Mouse (Mus musculus) neural tube, embryonic 11.5 days (tissue): ENCODE data around the gene Atp11a. TPM values are rescaled to one million over a fixed set of nuclear protein-coding genes. Genes with fewer than 3 reads are reported as not detected.

Source experiments
- ATAC-seq: fragments of 200-750 bp; cut with Nextera tagmentation; 2 replicates; pipeline ENCODE4 v1.8.0; 2017; ENCODE audit warnings: moderate number of reproducible peaks, mild to moderate bottlenecking, moderate TSS enrichment, moderate library complexity; ENCODE audit not compliant: insufficient read depth, low FRiP score, low TSS enrichment
- DNase-seq: peaks from one replicate; pipeline ENCODE4 v3.0.0-alpha.2; 2015; ENCODE audit warnings: low spot score
- H3K27ac ChIP-seq: fragments of 300-500 bp; sonication (generic); 2 replicates; pipeline ENCODE4 v1.5.1; 2014; ENCODE audit warnings: low read depth, mild to moderate bottlenecking, low read length
- H3K27me3 ChIP-seq: fragments of 300-500 bp; sonication (generic); 2 replicates; pipeline ENCODE4 v1.6.1; 2014; ENCODE audit warnings: mild to moderate bottlenecking, low read length, mixed read lengths; ENCODE audit not compliant: control insufficient read depth, insufficient read depth
- H3K36me3 ChIP-seq: fragments of 300-500 bp; sonication (generic); 2 replicates; pipeline ENCODE4 v1.6.1; 2014; ENCODE audit warnings: mild to moderate bottlenecking, low read length, moderate library complexity, mixed read lengths; ENCODE audit not compliant: control insufficient read depth, insufficient read depth
- H3K4me1 ChIP-seq: fragments of 300-500 bp; sonication (generic); 2 replicates; pipeline ENCODE4 v1.6.1; 2014; ENCODE audit warnings: low read length, mixed read lengths; ENCODE audit not compliant: control insufficient read depth, insufficient read depth
- H3K4me2 ChIP-seq: fragments of 300-500 bp; sonication (generic); 2 replicates; pipeline ENCODE4 v1.6.1; 2014; ENCODE audit warnings: low read depth, mild to moderate bottlenecking, moderate library complexity
- H3K4me3 ChIP-seq: fragments of 300-500 bp; sonication (generic); 2 replicates; pipeline ENCODE4 v1.5.1; 2014; ENCODE audit warnings: low read depth, low read length
- H3K9ac ChIP-seq: fragments of 300-500 bp; sonication (generic); 2 replicates; pipeline ENCODE4 v1.6.1; 2014; ENCODE audit warnings: mild to moderate bottlenecking, low read length
- H3K9me3 ChIP-seq: fragments of 300-500 bp; sonication (generic); 2 replicates; pipeline ENCODE4 v1.6.1; 2016; ENCODE audit warnings: low read length; ENCODE audit not compliant: control insufficient read depth
- WGBS: fragments of 180-500 bp; shearing (Covaris S2); extraction: QIAGEN DNeasy Blood & Tissue Kit; methylation state at CpG from one replicate; pipeline ENCODE4 v1.1.7; 2014; 5-methylcytosine and 5-hydroxymethylcytosine counted together
- polyA plus RNA-seq: library from polyadenylated mRNA; unstranded; fragments of >200 nt; fragmentation: Nextera tagmentation; extraction: Ambion mirVana; gene quantifications from 2 replicates; pipeline ENCODE4 v1.2.1, GENCODE M21; 2014

Atp11a gene
- polyA plus RNA-seq, 1 experiment from 2014 or later = 13.0 TPM

- Histone ChIP-seq H3K9me3 (no peaks in the 10 kb centered on the region), H3K27ac (no peak overlapping the region), H3K9ac (no peak overlapping the region), H3K4me2 (no peak overlapping the region), H3K4me1 (no peaks in the 10 kb centered on the region), H3K27me3 (no peaks in the 10 kb centered on the region), H3K36me3 (no peaks in the 10 kb centered on the region), H3K4me3 (no peak overlapping the region)
- ATAC-seq = no peak
- 87% methylated on average over 4 of the region's 4 CpGs for WGBS
- DNase-seq = no peak
Observed at GRCm38 (mm10) chr8:12743390-12743789, 13.4 kb upstream of the Atp11a start.

- Histone ChIP-seq H3K4me3 (no peak overlapping the region), H3K4me2 (no peak overlapping the region), H3K9ac (no peak overlapping the region), H3K27me3 (no peaks in the 10 kb centered on the region), H3K36me3 (no peaks in the 10 kb centered on the region), H3K9me3 (no peaks in the 10 kb centered on the region), H3K27ac (no peak overlapping the region), H3K4me1 (no peaks in the 10 kb centered on the region)
- DNase-seq (no peak), ATAC-seq (no peak)
- 92% methylated on average over 3 of the region's 3 CpGs for WGBS
Observed at GRCm38 (mm10) chr8:12748183-12748582, 8.6 kb upstream of the Atp11a start.

GRCm38 (mm10) chr8:12749116-12749515, 7.7 kb upstream of the Atp11a start:
- DNase-seq (no peak), ATAC-seq (no peak)
- H3K36me3 ChIP-seq = no peaks in the 10 kb centered on the region
- no peaks in the 10 kb centered on the region for H3K9me3 ChIP-seq
- no peak overlapping the region for H3K4me3 ChIP-seq
- 85% methylated on average over 7 of the region's 7 CpGs for WGBS
- H3K4me2 ChIP-seq = no peak overlapping the region
- no peaks in the 10 kb centered on the region for H3K4me1 ChIP-seq
- no peak overlapping the region for H3K27ac ChIP-seq
- no peaks in the 10 kb centered on the region for H3K27me3 ChIP-seq
- H3K9ac ChIP-seq = no peak overlapping the region

GRCm38 (mm10) chr8:12753054-12753453, 3.8 kb upstream of the Atp11a start:
- H3K27ac ChIP-seq = no peak overlapping the region
- no peak overlapping the region for H3K4me2 ChIP-seq
- H3K4me1 ChIP-seq = peaks cover 4% of the 10 kb centered on the region; the same call in 1 of the 2 replicates
- no peaks in the 10 kb centered on the region for H3K36me3 ChIP-seq
- H3K9me3 ChIP-seq = no peaks in the 10 kb centered on the region
- no peak for ATAC-seq
- H3K4me3 ChIP-seq = no peak overlapping the region
- WGBS = 68% methylated on average over 6 of the region's 6 CpGs
- H3K27me3 ChIP-seq = no peaks in the 10 kb centered on the region
- no peak for DNase-seq
- H3K9ac ChIP-seq = no peak overlapping the region

- no peak overlapping the region for H3K27ac ChIP-seq
- DNase-seq = no peak
- ATAC-seq = no peak
- no peak overlapping the region for H3K9ac ChIP-seq
- WGBS = 86% methylated on average over 5 of the region's 5 CpGs
- no peak overlapping the region for H3K4me2 ChIP-seq
- no peaks in the 10 kb centered on the region for H3K36me3 ChIP-seq
- H3K27me3 ChIP-seq = no peaks in the 10 kb centered on the region
- no peak overlapping the region for H3K4me3 ChIP-seq
- peaks cover 4% of the 10 kb centered on the region; the same call in 1 of the 2 replicates for H3K4me1 ChIP-seq
- no peaks in the 10 kb centered on the region for H3K9me3 ChIP-seq
Observed at GRCm38 (mm10) chr8:12754115-12754514, 2.7 kb upstream of the Atp11a start.

GRCm38 (mm10) chr8:12755312-12755711, 1.5 kb upstream of the Atp11a start:
- no peak overlapping the region for H3K4me2 ChIP-seq
- H3K27me3 ChIP-seq = no peaks in the 10 kb centered on the region
- H3K4me3 ChIP-seq = no peak overlapping the region
- H3K27ac ChIP-seq = no peak overlapping the region
- no peak overlapping the region for H3K9ac ChIP-seq
- no peaks in the 10 kb centered on the region for H3K36me3 ChIP-seq
- H3K4me1 ChIP-seq = peaks cover 4% of the 10 kb centered on the region; the same call in 1 of the 2 replicates
- DNase-seq = no peak
- WGBS = 68% methylated on average over 2 of the region's 2 CpGs
- no peak for ATAC-seq
- H3K9me3 ChIP-seq = no peaks in the 10 kb centered on the region

- DNase-seq = no peak
Observed at GRCm38 (mm10) chr8:12755826-12756225, 988 bp upstream of the Atp11a start.

GRCm38 (mm10) chr8:12757231-12757940, 572 bp downstream of the Atp11a start:
- peak overlapping the region; percentile 96 for H3K4me2 ChIP-seq
- H3K9ac ChIP-seq = peak overlapping the region; percentile 92
- ATAC-seq (peak; percentile 72), DNase-seq (peak; percentile 53)
- peaks cover 4% of the 10 kb centered on the region; the same call in 1 of the 2 replicates for H3K4me1 ChIP-seq
- under 1% methylated on average over 54 of the region's 61 CpGs for WGBS
- no peak overlapping the region for H3K27ac ChIP-seq
- peak overlapping the region; percentile 85 for H3K4me3 ChIP-seq
- no peaks in the 10 kb centered on the region for H3K36me3 ChIP-seq
- no peaks in the 10 kb centered on the region for H3K27me3 ChIP-seq
- H3K9me3 ChIP-seq = no peaks in the 10 kb centered on the region

More at GRCm38 (mm10) chr8:12755826-12756225, 988 bp upstream of the Atp11a start:
- no peaks in the 10 kb centered on the region for H3K9me3 ChIP-seq
- no peak overlapping the region for H3K4me3 ChIP-seq
- H3K36me3 ChIP-seq = no peaks in the 10 kb centered on the region
- no peaks in the 10 kb centered on the region for H3K27me3 ChIP-seq
- peaks cover 4% of the 10 kb centered on the region; the same call in 1 of the 2 replicates for H3K4me1 ChIP-seq
- 88% methylated on average over 5 of the region's 5 CpGs for WGBS
- no peak overlapping the region for H3K27ac ChIP-seq
- no peak overlapping the region for H3K9ac ChIP-seq
- no peak for ATAC-seq
- H3K4me2 ChIP-seq = no peak overlapping the region

GRCm38 (mm10) chr8:12759963-12760362, 3.1 kb downstream of the Atp11a start:
- Histone ChIP-seq H3K4me1 (peaks cover 4% of the 10 kb centered on the region; the same call in 1 of the 2 replicates), H3K27me3 (no peaks in the 10 kb centered on the region), H3K27ac (no peak overlapping the region), H3K36me3 (no peaks in the 10 kb centered on the region), H3K4me3 (no peak overlapping the region), H3K4me2 (no peak overlapping the region), H3K9me3 (no peaks in the 10 kb centered on the region), H3K9ac (no peak overlapping the region)
- DNase-seq = no peak
- 84% methylated on average over 3 of the region's 3 CpGs for WGBS
- no peak for ATAC-seq
